7 mouse cellular contexts compared by ENCODE assay signal in the genomic region with DNA sequence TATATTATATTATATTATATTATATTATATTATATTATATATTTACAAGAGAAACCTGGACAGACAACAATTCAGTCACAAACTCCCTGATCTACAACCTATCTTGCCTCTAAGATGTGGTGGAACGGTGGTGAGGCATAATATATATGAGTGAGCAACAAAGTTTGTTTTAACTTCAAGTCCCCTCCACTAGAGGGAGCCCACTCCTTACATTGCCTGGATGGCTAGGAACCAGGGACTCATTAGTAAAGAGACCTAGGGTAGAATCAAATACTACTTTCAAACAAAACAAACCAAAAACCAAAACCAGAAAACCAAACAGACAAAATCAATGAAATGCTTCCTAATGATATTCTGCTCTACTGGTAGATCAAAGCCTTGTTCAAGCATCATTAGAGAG.
DNase-seq lines count a peak whose midpoint lies in the region; ATAC-seq lines count a peak whose summit lies in the region.

No protein-coding gene starts in this region.

- no peaks in the 10 kb centered on the region for H3K4me1 ChIP-seq in kidney, embryonic 16.5 days (ENCODE audit: insufficient read depth, low read length)

- no peak for ATAC-seq in kidney, embryonic 16.5 days (ENCODE audit: low FRiP score, low TSS enrichment)

- peak; percentile 43 for DNase-seq in kidney, adult 9 months
- DNase-seq in 3T3-L1 (ENCODE audit: low read depth, low spot score), result peak; percentile 83
- peak; percentile 63 for DNase-seq in 416B (ENCODE audit: low read depth)
- peak; percentile 3 for DNase-seq in c-Kit-positive CD71-positive TER-119-positive erythroid progenitor cells, embryonic 14.5 days (ENCODE audit: low spot score)
- no peak for DNase-seq in neural tube, embryonic 10.5 days (ENCODE audit: extremely low spot score, low spot score)
- DNase-seq in spleen, adult 18-20 months, result no peak

- no peaks in the 10 kb centered on the region for H3K36me3 ChIP-seq in kidney, embryonic 16.5 days (ENCODE audit: insufficient read depth, low read length)

- H3K4me2 ChIP-seq in kidney, embryonic 16.5 days (replicated peaks; ENCODE audit: low read depth, low read length), result no peak overlapping the region

- no peaks in the 10 kb centered on the region for H3K9me3 ChIP-seq in kidney, embryonic 16.5 days (ENCODE audit: low read length)

- no peak overlapping the region for H3K27ac ChIP-seq in kidney, embryonic 16.5 days (ENCODE audit: low read length)

- 45% methylated on average over 1 of the region's 1 CpGs for WGBS in kidney, embryonic 16.5 days

- H3K4me3 ChIP-seq in kidney, embryonic 16.5 days (ENCODE audit: low read length), result no peak overlapping the region

- H3K27me3 ChIP-seq in kidney, embryonic 16.5 days (ENCODE audit: insufficient read depth, low read length), result no peaks in the 10 kb centered on the region

- H3K9ac ChIP-seq in kidney, embryonic 16.5 days (replicated peaks; ENCODE audit: low read length), result no peak overlapping the region

Comparison
In these comparisons a context has a peak if more than half of its experiments do, and no peak if none do; other contexts are left out.
1. DNase-seq: peak in kidney, adult 9 months (single experiment), 3T3-L1 (single experiment), 416B (single experiment) and c-Kit-positive CD71-positive TER-119-positive erythroid progenitor cells, embryonic 14.5 days (single experiment); none in neural tube, embryonic 10.5 days (single experiment) and spleen, adult 18-20 months (0 of 2).